In genomic region chr5:147448933-147449332, GRCm38 (mm10) we compare ENCODE assay signal across 9 mouse cellular contexts. TPM values are rescaled to one million over a fixed set of nuclear protein-coding genes. Genes with fewer than 3 reads are reported as not detected.
DNase-seq lines count a peak whose midpoint lies in the region; ATAC-seq and TF ChIP-seq lines count a peak whose summit lies in the region.
"Had no signal": no experiment of that assay in that cellular context is flagged by ENCODE, and none has a peak within 500 bp of the region (broad histone marks: within the 10 kb centered on the region; RNA-seq: fewer than 3 reads in every experiment).

No protein-coding gene starts in this region.

- TF ChIP-seq EP300 in lung, postnatal 0 days (IDR thresholded peaks at IDR 0.05): no peak

- H3K27ac ChIP-seq in forebrain, embryonic 15.5 days (replicated peaks): no peak overlapping the region
- no peak overlapping the region for H3K27ac ChIP-seq in forebrain, embryonic 11.5 days (ENCODE audit: low read depth, low read length)
- H3K27ac ChIP-seq in lung, postnatal 0 days (ENCODE audit: low read length): no peak overlapping the region
- H3K27ac ChIP-seq in forebrain, postnatal 0 days (ENCODE audit: low read depth, low read length): peak overlapping the region; percentile 23; the same call in 1 of the 2 replicates
- H3K27ac ChIP-seq in neural tube, embryonic 14.5 days (ENCODE audit: low read depth, low read length): peak overlapping the region; percentile 28; the same call in 1 of the 2 replicates
- no peak overlapping the region for H3K27ac ChIP-seq in liver, embryonic 12.5 days
- H3K27ac ChIP-seq: hindbrain, embryonic 12.5 days had no signal

- H3K4me1 ChIP-seq in forebrain, embryonic 15.5 days: peaks cover 19% of the 10 kb centered on the region
- H3K4me1 ChIP-seq in forebrain, embryonic 11.5 days (replicated peaks; ENCODE audit: control insufficient read depth, insufficient read depth, low read length): no peaks in the 10 kb centered on the region
- peaks cover 14% of the 10 kb centered on the region; the same call in 1 of the 2 replicates for H3K4me1 ChIP-seq in lung, postnatal 0 days (ENCODE audit: insufficient read depth, low read depth, low read length)
- peaks cover 5% of the 10 kb centered on the region; the same call in 1 of the 2 replicates for H3K4me1 ChIP-seq in forebrain, postnatal 0 days (ENCODE audit: insufficient read depth)
- peaks cover 11% of the 10 kb centered on the region; the same call in 1 of the 2 replicates for H3K4me1 ChIP-seq in neural tube, embryonic 14.5 days (ENCODE audit: control insufficient read depth, insufficient read depth, low read length)
- peaks cover 49% of the 10 kb centered on the region for H3K4me1 ChIP-seq in liver, embryonic 12.5 days

- no peaks in the 10 kb centered on the region; the same call in 1 of the 2 replicates for H3K36me3 ChIP-seq in forebrain, embryonic 15.5 days
- H3K36me3 ChIP-seq in forebrain, embryonic 11.5 days (ENCODE audit: control insufficient read depth, insufficient read depth, low read length): no peaks in the 10 kb centered on the region; the same call in 1 of the 2 replicates
- H3K36me3 ChIP-seq in lung, postnatal 0 days (ENCODE audit: insufficient read depth, low read length): no peaks in the 10 kb centered on the region
- no peaks in the 10 kb centered on the region for H3K36me3 ChIP-seq in forebrain, postnatal 0 days (ENCODE audit: insufficient read depth)
- no peaks in the 10 kb centered on the region for H3K36me3 ChIP-seq in neural tube, embryonic 14.5 days (ENCODE audit: control insufficient read depth, insufficient read depth, low read length)
- H3K36me3 ChIP-seq in liver, embryonic 12.5 days: peaks cover 32% of the 10 kb centered on the region

- no peak overlapping the region for H3K9ac ChIP-seq in forebrain, embryonic 15.5 days (replicated peaks)
- no peak overlapping the region for H3K9ac ChIP-seq in forebrain, embryonic 11.5 days (ENCODE audit: low read length)
- no peak overlapping the region for H3K9ac ChIP-seq in lung, postnatal 0 days (replicated peaks; ENCODE audit: low read depth)
- no peak overlapping the region for H3K9ac ChIP-seq in forebrain, postnatal 0 days
- H3K9ac ChIP-seq in neural tube, embryonic 14.5 days (replicated peaks; ENCODE audit: low read depth, low read length): no peak overlapping the region
- H3K9ac ChIP-seq in liver, embryonic 12.5 days: no peak overlapping the region
- H3K9ac ChIP-seq: hindbrain, embryonic 12.5 days had no signal

- H3K4me2 ChIP-seq in forebrain, embryonic 15.5 days (replicated peaks): no peak overlapping the region
- no peak overlapping the region for H3K4me2 ChIP-seq in forebrain, embryonic 11.5 days (ENCODE audit: low read depth, low read length, severe bottlenecking)
- no peak overlapping the region for H3K4me2 ChIP-seq in lung, postnatal 0 days (replicated peaks; ENCODE audit: low read depth, low read length)
- H3K4me2 ChIP-seq in forebrain, postnatal 0 days (ENCODE audit: low read depth): no peak overlapping the region
- H3K4me2 ChIP-seq in neural tube, embryonic 14.5 days (ENCODE audit: low read depth, low read length): no peak overlapping the region
- H3K4me2 ChIP-seq in liver, embryonic 12.5 days: no peak overlapping the region
- H3K4me2 ChIP-seq: hindbrain, embryonic 12.5 days had no signal

- H3K4me3 ChIP-seq in forebrain, embryonic 15.5 days: no peak overlapping the region
- H3K4me3 ChIP-seq in forebrain, embryonic 11.5 days (ENCODE audit: low read depth, low read length): no peak overlapping the region
- no peak overlapping the region for H3K4me3 ChIP-seq in lung, postnatal 0 days (ENCODE audit: low read depth, low read length)
- H3K4me3 ChIP-seq in forebrain, postnatal 0 days (ENCODE audit: low read depth, low read length): no peak overlapping the region
- H3K4me3 ChIP-seq in neural tube, embryonic 14.5 days (ENCODE audit: low read depth, low read length): no peak overlapping the region
- no peak overlapping the region for H3K4me3 ChIP-seq in liver, embryonic 12.5 days
- H3K4me3 ChIP-seq: hindbrain, embryonic 12.5 days had no signal

- H3K27me3 ChIP-seq in forebrain, embryonic 15.5 days: no peaks in the 10 kb centered on the region
- H3K27me3 ChIP-seq in forebrain, embryonic 11.5 days (ENCODE audit: control insufficient read depth, insufficient read depth, low read length): no peaks in the 10 kb centered on the region
- H3K27me3 ChIP-seq in lung, postnatal 0 days (replicated peaks; ENCODE audit: insufficient read depth, low read length): no peaks in the 10 kb centered on the region
- H3K27me3 ChIP-seq in forebrain, postnatal 0 days (ENCODE audit: insufficient read depth, low read length): no peaks in the 10 kb centered on the region
- H3K27me3 ChIP-seq in neural tube, embryonic 14.5 days (ENCODE audit: control insufficient read depth, insufficient read depth, low read length): no peaks in the 10 kb centered on the region
- no peaks in the 10 kb centered on the region for H3K27me3 ChIP-seq in liver, embryonic 12.5 days (replicated peaks)
- H3K27me3 ChIP-seq: hindbrain, embryonic 12.5 days had no signal

- no peaks in the 10 kb centered on the region for H3K9me3 ChIP-seq in forebrain, embryonic 15.5 days
- no peaks in the 10 kb centered on the region for H3K9me3 ChIP-seq in forebrain, embryonic 11.5 days (ENCODE audit: control insufficient read depth, low read length)
- H3K9me3 ChIP-seq in lung, postnatal 0 days (ENCODE audit: low read length): no peaks in the 10 kb centered on the region
- no peaks in the 10 kb centered on the region for H3K9me3 ChIP-seq in forebrain, postnatal 0 days (ENCODE audit: low read length)
- H3K9me3 ChIP-seq in neural tube, embryonic 14.5 days (ENCODE audit: control insufficient read depth, low read length): no peaks in the 10 kb centered on the region
- no peaks in the 10 kb centered on the region for H3K9me3 ChIP-seq in liver, embryonic 12.5 days (replicated peaks)
- H3K9me3 ChIP-seq: hindbrain, embryonic 12.5 days had no signal

- TF ChIP-seq CTCF in lung, postnatal 0 days (IDR thresholded peaks at IDR 0.05): no peak
- TF ChIP-seq CTCF in forebrain, postnatal 0 days (IDR thresholded peaks at IDR 0.05; ENCODE audit: low read depth): no peak

- peak; percentile 61 for ATAC-seq in forebrain, embryonic 15.5 days (replicated peaks)
- no peak for ATAC-seq in forebrain, embryonic 11.5 days (replicated peaks; ENCODE audit: low FRiP score)
- peak; percentile 40; the same call in 1 of the 2 replicates for ATAC-seq in lung, postnatal 0 days
- peak; percentile 79 for ATAC-seq in forebrain, postnatal 0 days
- no peak for ATAC-seq in neural tube, embryonic 14.5 days (ENCODE audit: low read depth)
- no peak for ATAC-seq in liver, embryonic 12.5 days

- no peak for DNase-seq in forebrain, embryonic 11.5 days (ENCODE audit: low spot score)
- no peak for DNase-seq in lung, postnatal 0 days (ENCODE audit: low spot score)
- no peak for DNase-seq in lung, postnatal 36 days
- peak; percentile 26 for DNase-seq in forebrain, postnatal 0 days
- no peak for DNase-seq in right cerebral cortex, postnatal 14 days

- 52% methylated on average over 4 of the region's 4 CpGs for WGBS in forebrain, embryonic 15.5 days
- WGBS in forebrain, embryonic 11.5 days: 81% methylated on average over 4 of the region's 4 CpGs
- 68% methylated on average over 4 of the region's 4 CpGs for WGBS in lung, postnatal 0 days
- WGBS in forebrain, postnatal 0 days: 41% methylated on average over 4 of the region's 4 CpGs
- 68% methylated on average over 4 of the region's 4 CpGs for WGBS in neural tube, embryonic 14.5 days
- WGBS in liver, embryonic 12.5 days (ENCODE audit: insufficient replicate concordance): 87% methylated on average over 4 of the region's 4 CpGs

RNA-seq across cellular contexts. Expression of gene Pan3, which starts 19.0 kb away (rescaled TPM):
- polyA plus RNA-seq in forebrain, embryonic 15.5 days (2015; fragmentation: Nextera tagmentation; extraction: Ambion mirVana): 67.7 and 71.9 TPM in 2 replicates
- 57.9 and 59.3 TPM in 2 replicates for polyA plus RNA-seq in forebrain, embryonic 11.5 days (2014; fragmentation: Nextera tagmentation; extraction: Ambion mirVana)
- polyA plus RNA-seq in lung, postnatal 0 days (2015; fragmentation: Nextera tagmentation; extraction: Ambion mirVana): 77.8 and 79.6 TPM in 2 replicates
- 50.5 and 68.0 TPM in 2 replicates for total RNA-seq in forebrain, postnatal 0 days (2014; rRNA removed)
- polyA plus RNA-seq in forebrain, postnatal 0 days (2015; fragmentation: Nextera tagmentation; extraction: Ambion mirVana): 39.0 and 52.6 TPM in 2 replicates
- polyA plus RNA-seq in neural tube, embryonic 14.5 days (2014; fragmentation: Nextera tagmentation; extraction: Ambion mirVana): 54.5 and 62.8 TPM in 2 replicates
- polyA plus RNA-seq in liver, embryonic 12.5 days (2016; fragmentation: Nextera tagmentation; extraction: Ambion mirVana): 43.9 and 45.9 TPM in 2 replicates

RNA-seq across cellular contexts. Expression of gene Flt3, which starts 48.6 kb away (rescaled TPM):
- 0.09 and 0.19 TPM in 2 replicates for polyA plus RNA-seq in forebrain, embryonic 15.5 days (2015; fragmentation: Nextera tagmentation; extraction: Ambion mirVana)
- polyA plus RNA-seq in forebrain, embryonic 11.5 days (2014; fragmentation: Nextera tagmentation; extraction: Ambion mirVana): 0.08 TPM in 1 of 2 replicates, not detected in the other
- polyA plus RNA-seq in lung, postnatal 0 days (2015; fragmentation: Nextera tagmentation; extraction: Ambion mirVana): 0.24 and 0.31 TPM in 2 replicates
- total RNA-seq in forebrain, postnatal 0 days (2014; rRNA removed): 0.77 and 0.86 TPM in 2 replicates
- 0.35 and 0.68 TPM in 2 replicates for polyA plus RNA-seq in forebrain, postnatal 0 days (2015; fragmentation: Nextera tagmentation; extraction: Ambion mirVana)
- polyA plus RNA-seq in neural tube, embryonic 14.5 days (2014; fragmentation: Nextera tagmentation; extraction: Ambion mirVana): 0.72 and 1.9 TPM in 2 replicates
- polyA plus RNA-seq in liver, embryonic 12.5 days (2016; fragmentation: Nextera tagmentation; extraction: Ambion mirVana): 2.7 and 2.9 TPM in 2 replicates

Comparison
In these comparisons a context has a peak if more than half of its experiments do, and no peak if none do; other contexts are left out.
1. ATAC-seq: peak in forebrain, embryonic 15.5 days (single experiment), lung, postnatal 0 days (single experiment) and forebrain, postnatal 0 days (single experiment); none in forebrain, embryonic 11.5 days (single experiment), neural tube, embryonic 14.5 days (single experiment) and liver, embryonic 12.5 days (single experiment).
2. H3K27ac ChIP-seq: peak in forebrain, postnatal 0 days (single experiment) and neural tube, embryonic 14.5 days (single experiment); none in forebrain, embryonic 15.5 days (single experiment), forebrain, embryonic 11.5 days (single experiment), lung, postnatal 0 days (single experiment) and liver, embryonic 12.5 days (single experiment).